Mouse (Mus musculus) left cerebral cortex, adult 18-20 months (tissue): ENCODE measurements at regions not wholly inside any gene's neighbourhood (a gene's known extent, or its start where the extent isn't known, plus 50 kb on each side); places are given as distances from the start of the nearest gene placed in this dataset.

Experiments
- microRNA-seq, 2 experiments: library from miRNA; unstranded; fragments of <30 nt; microRNA quantifications; one replicate each; pipeline ENCODE4 v1.2.0; 2021

Small RNA genes lying in the stretch of these regions (microRNA-seq; reads per million reads assigned to microRNA genes)
- 0 reads per million in 2 experiments for gene Gm24710
